Mouse (Mus musculus): ENCODE measurements around the gene Dusp7. TPM values are rescaled to one million over a fixed set of nuclear protein-coding genes. Genes with fewer than 3 reads are reported as not detected.

Gene Dusp7
- polyA plus RNA-seq, 1 experiment from 2014 or later: 63.3 TPM

DNA sequence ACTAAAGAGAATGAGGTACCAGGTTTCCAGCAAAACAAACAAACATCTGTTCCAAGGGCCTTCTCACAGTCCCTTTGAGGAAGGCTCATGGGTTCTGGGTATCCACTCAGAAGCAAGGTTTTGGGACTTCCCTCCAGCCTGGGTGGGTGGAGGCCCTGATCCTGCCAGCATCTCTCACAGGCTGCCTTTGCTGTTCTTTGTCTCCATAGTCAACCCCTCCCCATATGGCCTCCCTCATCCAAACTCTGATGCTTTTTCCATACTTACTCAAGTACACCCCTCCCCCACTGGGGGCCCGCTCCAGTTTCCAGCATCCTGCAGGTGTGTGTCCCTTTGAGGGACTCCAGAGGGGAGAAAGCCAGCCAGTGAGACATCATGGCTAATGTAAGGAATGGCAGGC, 2.2 kb upstream of the Dusp7 start:
- Histone ChIP-seq H3K27ac (peak overlapping the region; percentile 97), H3K4me3 (ENCODE audit: inconsistent target) (no peak overlapping the region), H3K36me3 (ENCODE audit: inconsistent target) (no peaks in the 10 kb centered on the region), H3K79me2 (ENCODE audit: inconsistent target) (peaks cover 31% of the 10 kb centered on the region)
- WGBS (ENCODE audit: missing documents): 94% methylated on average over 1 of the region's 1 CpGs

DNA sequence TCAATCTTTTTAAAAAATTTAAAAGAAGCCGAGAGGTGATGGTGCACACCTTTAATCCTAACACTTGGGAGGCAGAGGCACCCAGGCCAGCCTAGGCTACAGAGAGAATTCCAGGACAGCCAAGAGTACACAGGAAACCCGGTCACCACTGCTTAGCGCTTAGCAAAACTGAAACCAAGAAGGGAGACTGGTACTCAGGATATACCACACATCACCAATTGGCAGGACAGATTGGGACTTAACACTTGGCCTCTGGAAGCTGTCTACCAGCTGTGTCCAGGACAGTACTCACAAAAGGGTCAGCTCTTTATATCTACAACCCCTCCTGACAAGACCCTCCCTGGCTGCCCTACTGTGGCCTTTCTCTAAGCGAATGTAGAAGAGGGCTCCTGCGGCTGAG, 1.4 kb upstream of the Dusp7 start:
- H3K27ac ChIP-seq: peak overlapping the region; percentile 97
- no peaks in the 10 kb centered on the region for H3K36me3 ChIP-seq (ENCODE audit: inconsistent target)
- WGBS (ENCODE audit: missing documents): 22% methylated on average over 5 of the region's 5 CpGs
- peaks cover 39% of the 10 kb centered on the region for H3K79me2 ChIP-seq (ENCODE audit: inconsistent target)
- H3K4me3 ChIP-seq (ENCODE audit: inconsistent target): peak overlapping the region; percentile 80

DNA sequence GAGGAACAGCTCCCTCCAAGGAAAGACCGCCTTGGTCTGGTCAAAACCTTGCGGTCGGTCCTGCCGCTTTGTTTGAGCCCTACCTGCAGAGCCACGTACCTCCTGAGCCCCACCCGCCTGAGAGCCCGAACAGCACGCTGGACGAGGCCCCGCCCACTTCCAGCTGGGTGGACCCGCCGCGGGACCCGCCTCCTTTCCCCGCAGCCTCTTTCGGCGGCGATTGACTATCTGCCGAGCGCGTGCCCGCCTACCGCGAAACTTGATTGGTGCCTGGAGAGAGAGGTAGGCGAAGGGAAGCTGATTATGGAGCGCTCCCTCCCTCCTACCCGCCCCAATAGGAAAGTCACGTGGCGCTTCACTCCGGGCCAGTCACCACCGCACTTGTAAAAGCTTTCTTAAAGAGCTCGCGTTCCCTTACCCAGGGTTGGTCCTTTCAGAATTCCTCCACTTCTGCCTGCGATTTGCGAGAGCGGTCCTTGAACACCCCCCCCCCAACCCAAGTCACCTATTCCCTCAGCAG, 780 bp upstream of the Dusp7 start:
- Histone ChIP-seq H3K27ac (peak overlapping the region; percentile 97), H3K36me3 (ENCODE audit: inconsistent target) (no peaks in the 10 kb centered on the region; the same call in 1 of the 2 replicates), H3K4me3 (ENCODE audit: inconsistent target) (peak overlapping the region; percentile 80), H3K79me2 (ENCODE audit: inconsistent target) (peaks cover 45% of the 10 kb centered on the region)
- under 1% methylated on average over 36 of the region's 36 CpGs for WGBS (ENCODE audit: missing documents)

DNA sequence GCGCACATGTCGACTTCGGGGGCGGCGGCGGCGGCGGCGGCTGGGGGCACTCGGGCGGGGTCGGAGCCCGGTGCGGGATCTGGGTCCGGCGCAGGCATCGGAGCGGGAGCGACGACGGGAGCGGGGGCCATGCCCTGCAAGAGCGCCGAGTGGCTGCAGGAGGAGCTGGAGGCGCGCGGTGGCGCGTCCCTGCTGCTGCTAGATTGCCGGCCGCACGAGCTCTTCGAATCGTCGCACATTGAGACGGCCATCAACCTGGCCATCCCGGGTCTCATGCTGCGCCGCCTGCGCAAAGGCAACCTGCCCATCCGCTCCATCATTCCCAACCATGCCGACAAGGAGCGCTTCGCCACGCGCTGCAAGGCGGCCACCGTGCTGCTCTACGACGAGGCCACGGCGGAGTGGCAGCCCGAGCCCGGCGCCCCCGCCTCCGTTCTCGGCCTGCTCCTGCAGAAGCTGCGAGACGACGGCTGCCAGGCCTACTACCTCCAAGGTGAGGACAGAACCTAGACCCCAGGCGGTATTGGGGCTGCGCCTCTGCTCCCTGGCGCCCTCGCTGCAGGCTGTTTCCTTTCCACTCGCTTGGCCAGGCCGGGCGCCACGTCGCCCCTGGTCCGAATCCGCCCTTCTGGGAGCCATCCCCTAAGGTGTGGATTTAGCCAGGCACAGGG, 534 bp downstream of the Dusp7 start:
- under 1% methylated on average over 72 of the region's 72 CpGs for WGBS (ENCODE audit: missing documents)
- peaks cover 11% of the 10 kb centered on the region; the same call in 1 of the 2 replicates for H3K36me3 ChIP-seq (ENCODE audit: inconsistent target)
- peak overlapping the region; percentile 95 for H3K4me3 ChIP-seq (ENCODE audit: inconsistent target)
- peaks cover 58% of the 10 kb centered on the region for H3K79me2 ChIP-seq (ENCODE audit: inconsistent target)
- peak overlapping the region; percentile 95 for H3K27ac ChIP-seq

DNA sequence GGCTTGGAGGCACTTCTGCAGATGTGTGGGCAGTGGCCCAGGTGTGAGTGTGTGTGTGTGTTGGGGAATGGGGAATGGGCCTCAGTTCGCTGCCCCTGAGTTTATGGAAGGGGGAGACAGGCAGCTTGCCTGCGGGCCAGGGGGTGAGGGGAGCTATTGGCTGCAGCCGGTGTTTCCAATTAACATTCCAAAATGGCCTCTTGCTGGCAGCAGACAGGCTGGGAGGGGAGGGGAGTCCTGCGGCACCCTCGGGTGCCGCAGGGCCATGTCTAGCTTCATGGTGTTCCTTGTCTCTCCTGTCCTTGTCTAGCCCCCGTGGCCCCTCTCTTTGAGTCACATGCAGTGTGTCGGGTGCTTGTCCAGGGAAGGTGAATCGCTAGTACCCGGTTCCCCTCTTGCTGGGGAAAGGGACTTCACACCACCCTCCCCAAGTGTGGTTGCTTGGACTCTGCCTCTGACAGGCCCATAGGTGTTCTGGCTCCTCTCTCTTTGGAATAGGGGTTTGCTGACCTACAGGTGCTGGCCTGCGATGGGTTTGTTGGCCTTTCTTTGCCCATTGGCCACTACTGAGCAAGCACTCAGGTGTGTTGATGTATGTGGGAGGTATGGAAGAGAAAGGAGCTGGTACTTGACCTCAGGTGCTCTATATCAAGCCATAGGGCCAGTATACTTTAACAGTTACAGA, 1.5 kb downstream of the Dusp7 start:
- Histone ChIP-seq H3K27ac (peak overlapping the region; percentile 95), H3K4me3 (ENCODE audit: inconsistent target) (peak overlapping the region; percentile 95), H3K36me3 (ENCODE audit: inconsistent target) (peaks cover 18% of the 10 kb centered on the region; the same call in 1 of the 2 replicates), H3K79me2 (ENCODE audit: inconsistent target) (peaks cover 68% of the 10 kb centered on the region)
- WGBS (ENCODE audit: missing documents): 9% methylated on average over 11 of the region's 11 CpGs

DNA sequence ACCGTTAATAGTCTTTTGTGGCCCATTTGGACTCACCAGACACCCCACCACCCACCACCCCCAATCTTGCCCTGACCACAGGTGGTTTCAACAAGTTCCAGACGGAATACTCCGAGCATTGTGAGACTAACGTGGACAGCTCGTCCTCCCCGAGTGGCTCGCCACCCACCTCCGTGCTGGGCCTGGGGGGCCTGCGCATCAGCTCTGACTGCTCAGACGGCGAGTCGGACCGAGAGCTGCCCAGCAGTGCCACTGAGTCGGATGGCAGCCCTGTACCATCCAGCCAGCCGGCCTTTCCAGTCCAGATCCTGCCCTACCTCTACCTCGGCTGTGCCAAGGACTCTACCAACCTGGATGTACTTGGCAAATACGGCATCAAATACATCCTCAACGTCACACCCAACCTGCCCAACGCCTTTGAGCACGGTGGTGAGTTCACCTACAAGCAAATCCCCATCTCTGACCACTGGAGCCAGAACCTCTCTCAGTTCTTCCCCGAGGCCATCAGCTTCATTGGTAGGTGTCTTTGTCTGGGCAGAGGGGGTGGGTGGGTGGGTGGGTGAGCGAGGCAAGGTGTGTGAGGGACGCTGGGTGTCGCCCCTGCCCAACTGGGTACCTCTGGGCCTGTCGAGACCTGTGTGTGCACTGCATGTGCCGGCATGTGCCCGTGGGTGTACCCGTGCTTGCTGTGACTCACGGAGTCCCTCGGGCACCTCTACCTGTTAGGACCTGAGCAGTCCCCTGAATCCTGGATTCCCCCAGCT, 2.4 kb downstream of the Dusp7 start:
- H3K4me3 ChIP-seq (ENCODE audit: inconsistent target): peak overlapping the region; percentile 95

DNA sequence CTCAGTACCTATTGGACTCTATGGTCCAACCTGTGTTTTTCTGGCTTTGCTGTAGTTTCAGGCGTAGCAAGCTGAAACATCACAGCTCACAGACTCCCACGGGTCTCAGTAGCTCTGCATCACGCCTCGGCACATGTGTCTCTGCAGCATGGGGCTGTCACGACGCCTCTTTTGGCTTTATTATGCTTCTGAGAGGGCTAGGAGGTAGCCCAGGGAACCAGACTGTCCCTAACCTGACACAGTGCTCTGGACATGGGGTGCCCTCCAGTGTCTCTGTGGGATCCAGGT, 2.9 kb downstream of the Dusp7 start:
- Histone ChIP-seq H3K27ac (peak overlapping the region; percentile 95), H3K4me3 (ENCODE audit: inconsistent target) (peak overlapping the region; percentile 95), H3K36me3 (ENCODE audit: inconsistent target) (peaks cover 22% of the 10 kb centered on the region; the same call in 1 of the 2 replicates), H3K79me2 (ENCODE audit: inconsistent target) (peaks cover 75% of the 10 kb centered on the region)
- WGBS (ENCODE audit: missing documents): 50% methylated on average over 6 of the region's 6 CpGs

More for the DNA sequence above, 2.4 kb downstream of the Dusp7 start:
- WGBS (ENCODE audit: missing documents): 88% methylated on average over 27 of the region's 30 CpGs
- Histone ChIP-seq H3K36me3 (ENCODE audit: inconsistent target) (peaks cover 21% of the 10 kb centered on the region; the same call in 1 of the 2 replicates), H3K27ac (peak overlapping the region; percentile 95), H3K79me2 (ENCODE audit: inconsistent target) (peaks cover 77% of the 10 kb centered on the region)

DNA sequence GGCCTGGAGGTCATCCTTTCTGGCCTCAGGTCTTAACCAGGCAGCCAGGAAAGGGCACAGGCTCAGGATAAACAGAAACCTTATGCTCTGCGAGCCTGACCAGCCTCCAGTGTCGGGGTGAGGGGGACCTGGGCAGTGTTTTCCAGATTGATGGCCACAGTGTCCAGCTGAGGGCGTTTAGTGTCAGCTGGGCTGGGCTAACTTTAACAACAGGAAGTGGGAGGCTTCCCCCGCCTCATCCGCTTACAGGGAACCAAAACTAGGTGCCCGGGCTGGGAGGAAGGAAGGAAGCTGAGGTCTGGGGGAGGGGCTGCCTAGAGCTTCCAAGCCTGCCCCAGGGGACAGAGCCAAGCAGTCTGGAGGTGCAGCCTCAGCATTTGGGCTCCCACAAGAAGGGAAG, 3.3 kb downstream of the Dusp7 start:
- WGBS (ENCODE audit: missing documents): 1% methylated on average over 6 of the region's 6 CpGs
- Histone ChIP-seq H3K4me3 (ENCODE audit: inconsistent target) (peak overlapping the region; percentile 95), H3K27ac (peak overlapping the region; percentile 95), H3K36me3 (ENCODE audit: inconsistent target) (peaks cover 22% of the 10 kb centered on the region; the same call in 1 of the 2 replicates), H3K79me2 (ENCODE audit: inconsistent target) (peaks cover 72% of the 10 kb centered on the region)

DNA sequence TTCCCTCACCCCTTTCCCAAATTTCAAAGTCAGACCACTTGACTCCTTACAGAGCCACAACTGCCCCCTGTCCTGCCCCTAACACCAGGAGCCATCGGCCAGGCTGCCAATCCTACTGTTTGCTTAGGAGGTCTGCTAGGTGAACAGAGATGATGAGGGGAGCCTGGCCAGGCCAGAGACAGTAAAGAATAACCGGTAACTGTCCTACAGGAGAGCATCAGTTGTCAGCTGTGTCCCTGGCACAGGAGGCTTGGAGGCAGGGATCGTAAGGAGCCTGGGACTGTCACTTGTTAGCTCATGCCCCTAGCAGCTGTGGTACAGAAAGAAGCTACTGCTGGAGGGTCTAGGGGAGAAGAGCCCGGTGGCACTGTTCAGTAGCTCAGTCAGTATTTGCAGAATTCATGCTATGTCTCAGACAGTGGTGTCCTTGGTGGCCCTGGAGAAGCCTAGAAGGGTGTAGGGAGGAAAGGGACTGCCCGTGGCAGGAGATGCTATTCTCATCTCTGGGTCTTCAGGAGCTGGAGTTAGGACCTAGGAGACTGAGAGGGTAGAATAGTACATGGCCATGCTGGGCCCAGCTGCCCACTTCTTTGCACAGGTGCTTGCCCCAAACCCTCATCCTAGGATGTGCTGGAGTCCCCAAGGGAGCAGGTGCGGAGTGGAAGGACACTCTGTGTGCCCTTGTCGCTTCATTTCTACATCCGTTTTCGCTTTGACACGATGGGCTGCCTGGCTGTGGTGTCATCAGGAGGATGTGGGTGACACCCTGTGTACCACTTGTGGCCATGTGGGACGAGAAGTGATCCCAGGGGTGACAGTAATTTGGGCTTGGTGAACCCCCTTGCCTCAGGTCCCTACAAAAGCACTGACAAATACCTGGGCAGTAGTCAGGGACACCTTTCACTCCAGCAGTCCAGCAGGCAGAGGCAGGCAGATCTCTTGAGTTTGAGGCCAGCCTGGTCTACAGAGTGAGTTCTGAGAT, 4.3 kb downstream of the Dusp7 start:
- peak overlapping the region; percentile 95 for H3K4me3 ChIP-seq (ENCODE audit: inconsistent target)
- WGBS (ENCODE audit: missing documents): 61% methylated on average over 11 of the region's 11 CpGs
- H3K36me3 ChIP-seq (ENCODE audit: inconsistent target): peaks cover 22% of the 10 kb centered on the region; the same call in 1 of the 2 replicates
- H3K79me2 ChIP-seq (ENCODE audit: inconsistent target): peaks cover 72% of the 10 kb centered on the region
- H3K27ac ChIP-seq: peak overlapping the region; percentile 95

DNA sequence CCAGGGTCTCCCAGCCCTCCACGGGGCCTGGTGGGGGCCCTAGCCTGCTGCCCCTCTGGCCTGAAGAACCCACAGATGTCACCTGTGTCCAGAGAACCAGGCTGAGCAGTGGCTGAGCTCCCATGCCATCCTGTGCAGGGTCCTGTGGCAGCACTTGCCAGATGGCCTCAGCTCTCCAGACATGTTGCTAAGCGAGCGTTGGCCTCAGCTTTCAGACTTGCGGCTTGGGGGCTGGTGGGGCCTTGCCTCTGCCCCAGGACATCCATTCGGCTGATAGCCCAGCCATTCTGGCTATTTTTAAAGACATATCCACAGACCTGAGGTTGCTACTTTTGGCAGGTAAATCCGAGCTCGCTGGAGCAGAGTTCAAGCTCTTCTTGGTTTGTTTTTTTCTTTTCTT, 5.5 kb downstream of the Dusp7 start:
- 92% methylated on average over 7 of the region's 7 CpGs for WGBS (ENCODE audit: missing documents)
- peaks cover 70% of the 10 kb centered on the region for H3K79me2 ChIP-seq (ENCODE audit: inconsistent target)
- peaks cover 22% of the 10 kb centered on the region; the same call in 1 of the 2 replicates for H3K36me3 ChIP-seq (ENCODE audit: inconsistent target)
- H3K4me3 ChIP-seq (ENCODE audit: inconsistent target): no peak overlapping the region
- H3K27ac ChIP-seq: no peak overlapping the region

DNA sequence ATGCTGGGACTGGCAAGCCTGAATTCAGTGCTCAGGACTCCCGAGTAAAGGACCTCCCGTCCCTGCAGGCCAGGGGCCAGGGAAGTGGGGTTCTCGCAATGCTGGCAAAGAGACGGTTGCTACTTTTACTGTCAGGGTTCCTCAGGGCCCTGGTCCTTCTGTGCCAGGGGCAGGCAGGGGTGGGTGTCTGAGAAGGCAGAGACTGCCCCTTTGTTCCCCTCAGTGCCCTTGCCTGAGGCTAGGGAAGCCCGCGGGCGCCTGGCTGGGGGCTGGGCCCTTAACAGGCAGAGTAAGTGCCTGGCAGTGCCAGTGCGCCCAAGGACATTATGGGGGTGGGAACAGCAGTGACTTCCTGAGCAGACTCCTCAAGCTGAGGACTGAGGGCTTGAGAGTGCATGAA, 8.8 kb downstream of the Dusp7 start:
- no peak overlapping the region for H3K4me3 ChIP-seq (ENCODE audit: inconsistent target)
- 85% methylated on average over 8 of the region's 8 CpGs for WGBS (ENCODE audit: missing documents)
- peaks cover 38% of the 10 kb centered on the region for H3K79me2 ChIP-seq (ENCODE audit: inconsistent target)
- peaks cover 22% of the 10 kb centered on the region; the same call in 1 of the 2 replicates for H3K36me3 ChIP-seq (ENCODE audit: inconsistent target)
- H3K27ac ChIP-seq: no peak overlapping the region

DNA sequence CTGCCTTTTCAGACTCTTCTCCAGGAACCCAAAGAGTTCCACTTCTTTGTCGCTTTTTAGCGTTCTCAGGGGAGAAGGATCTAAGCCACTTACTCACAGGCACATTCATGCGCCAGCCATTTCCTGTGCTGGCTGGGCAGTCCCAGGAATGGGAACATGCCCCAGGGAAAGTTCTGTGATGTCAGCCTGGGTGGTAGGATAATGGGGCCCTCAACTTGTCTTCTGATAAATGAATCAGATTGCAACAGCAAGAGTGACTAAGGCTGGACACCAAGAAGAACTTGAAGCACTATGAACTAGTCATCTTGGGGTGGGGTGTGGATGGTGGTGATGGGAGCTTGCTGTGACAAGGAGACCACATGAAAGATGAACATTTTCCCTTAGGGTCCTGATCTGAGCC, 9.6 kb downstream of the Dusp7 start:
- Histone ChIP-seq H3K4me3 (ENCODE audit: inconsistent target) (no peak overlapping the region), H3K36me3 (ENCODE audit: inconsistent target) (peaks cover 20% of the 10 kb centered on the region; the same call in 1 of the 2 replicates), H3K79me2 (ENCODE audit: inconsistent target) (peaks cover 30% of the 10 kb centered on the region), H3K27ac (no peak overlapping the region)
- 88% methylated on average over 3 of the region's 3 CpGs for WGBS (ENCODE audit: missing documents)

DNA sequence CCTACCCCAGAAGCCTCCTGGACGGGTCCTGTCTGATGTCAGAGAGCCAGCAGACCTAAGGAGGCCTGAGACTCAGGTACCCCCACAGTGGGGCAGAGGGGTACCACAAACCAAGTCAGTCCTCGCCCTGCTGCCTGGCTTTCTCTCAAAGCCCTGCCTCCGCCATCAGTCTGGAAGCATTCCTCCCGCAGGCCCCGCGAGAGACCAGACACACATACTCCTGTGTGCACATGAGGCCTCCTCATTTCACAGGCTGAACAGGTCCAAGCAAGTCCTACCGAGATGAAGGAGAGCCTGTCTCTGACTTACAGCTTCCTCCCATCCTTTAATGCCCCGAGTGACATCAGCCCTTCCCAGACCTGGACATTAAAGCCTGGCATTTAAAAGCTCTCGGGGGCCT, 10.3 kb downstream of the Dusp7 start:
- no peak overlapping the region for H3K4me3 ChIP-seq (ENCODE audit: inconsistent target)
- peaks cover 13% of the 10 kb centered on the region; the same call in 1 of the 2 replicates for H3K36me3 ChIP-seq (ENCODE audit: inconsistent target)
- 93% methylated on average over 9 of the region's 9 CpGs for WGBS (ENCODE audit: missing documents)
- H3K27ac ChIP-seq: no peak overlapping the region
- H3K79me2 ChIP-seq (ENCODE audit: inconsistent target): peaks cover 23% of the 10 kb centered on the region

Measured in macrophage (primary cell).